Mouse (Mus musculus) cerebellum, postnatal 25 days (tissue): ENCODE results near the gene Msh5.
"Not testable (repeated sequence)": the region's sequence is repeated elsewhere in the genome, so short reads cannot be mapped to it uniquely, and the experiment has no call there.

Experiments used
- DNase-seq, 2 experiments: peaks; one replicate each; pipeline ENCODE4 v3.0.0; 2021; ENCODE audit warnings: mixed read lengths in 2 of 2

The Msh5 gene

DNA sequence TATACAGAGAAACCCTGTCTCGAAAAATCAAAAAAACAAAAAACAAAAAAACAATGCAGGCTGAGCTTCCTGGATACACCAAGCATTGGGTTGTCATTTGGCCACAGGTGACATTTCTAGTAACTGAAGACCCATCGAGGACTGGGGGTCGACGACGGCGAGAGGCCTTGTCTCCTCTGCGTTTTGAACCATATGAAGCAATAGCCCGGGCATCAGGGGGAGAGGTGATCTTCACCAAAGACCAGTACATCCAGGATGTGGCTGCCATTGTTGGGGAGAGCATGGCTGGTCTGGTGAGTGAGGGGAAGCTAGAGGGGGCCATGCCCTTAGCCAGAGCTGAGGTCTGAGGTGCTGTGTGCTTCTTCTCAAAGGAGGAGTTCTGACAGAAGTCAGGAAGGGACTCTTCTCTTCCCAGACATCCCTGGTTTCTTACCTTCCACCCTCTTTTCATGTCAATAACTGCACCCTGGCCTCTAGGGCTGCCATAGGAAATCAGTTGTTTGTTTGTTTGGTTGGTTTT, 23.9 kb downstream of the Msh5 start:
- DNase-seq = peak in 1 of 2 experiments; percentile 8

GRCm38 (mm10) chr17:35021842-35022477, 24.6 kb downstream of the Msh5 start:
- peak in 1 of 2 experiments; percentile 6 for DNase-seq

DNA sequence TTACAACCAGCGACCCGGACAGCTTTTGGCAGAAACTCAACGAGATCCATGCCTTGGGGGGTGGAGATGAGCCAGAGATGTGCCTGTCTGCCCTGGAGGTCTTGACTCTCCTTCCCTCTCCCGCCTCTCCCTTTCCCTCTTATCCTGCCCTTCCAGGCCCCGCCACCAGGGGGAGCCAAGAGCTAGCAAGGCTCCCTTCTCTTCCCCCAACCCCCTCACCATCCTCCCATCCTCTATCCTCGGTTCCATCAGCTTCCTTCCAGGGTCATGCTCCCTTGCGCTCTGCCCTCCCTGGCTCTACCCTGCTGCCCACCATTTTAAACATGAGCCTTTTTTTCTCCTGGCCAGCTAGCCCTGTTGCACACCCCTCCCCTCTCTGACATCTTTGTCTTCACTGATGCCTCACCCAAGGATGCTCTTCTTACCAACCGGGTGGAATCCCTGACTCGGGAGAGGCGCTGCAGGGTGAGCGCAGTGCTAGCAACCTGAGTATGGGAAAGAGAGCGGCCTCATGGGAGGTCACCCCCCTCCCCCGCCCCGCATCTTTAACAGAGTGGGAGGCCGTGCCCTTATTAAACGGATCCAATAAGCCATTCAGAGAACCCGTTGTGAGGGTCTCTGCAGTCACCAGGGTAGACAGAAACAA, 25.3 kb downstream of the Msh5 start:
- peak; percentile 92 to 94 for DNase-seq

GRCm38 (mm10) chr17:35020551-35020950, 26.0 kb downstream of the Msh5 start:
- peak in 1 of 2 experiments; percentile 23 for DNase-seq

- DNase-seq = peak in 1 of 2 experiments; percentile 25
Observed at GRCm38 (mm10) chr17:35019894-35020293, 26.7 kb downstream of the Msh5 start.

GRCm38 (mm10) chr17:35018171-35018570, 28.4 kb downstream of the Msh5 start:
- peak in 1 of 2 experiments; percentile 23 for DNase-seq

DNA sequence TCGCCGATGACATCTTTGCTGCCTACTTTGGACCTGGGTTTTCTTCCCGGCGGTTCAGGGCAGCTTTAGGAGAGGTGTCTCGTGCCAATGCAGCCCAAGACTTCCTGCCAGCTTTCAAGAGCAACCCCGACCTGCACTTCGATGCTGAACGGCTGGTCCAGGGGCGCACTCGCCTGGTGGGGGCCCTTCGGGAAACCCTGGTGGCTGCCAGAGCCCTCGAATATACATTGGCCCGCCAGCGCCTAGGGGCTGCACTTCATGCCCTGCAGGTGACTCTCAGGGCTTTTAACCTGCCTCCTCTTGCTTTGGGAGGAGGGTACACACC, 28.9 kb downstream of the Msh5 start:
- peak in 1 of 2 experiments; percentile 44 for DNase-seq

DNA sequence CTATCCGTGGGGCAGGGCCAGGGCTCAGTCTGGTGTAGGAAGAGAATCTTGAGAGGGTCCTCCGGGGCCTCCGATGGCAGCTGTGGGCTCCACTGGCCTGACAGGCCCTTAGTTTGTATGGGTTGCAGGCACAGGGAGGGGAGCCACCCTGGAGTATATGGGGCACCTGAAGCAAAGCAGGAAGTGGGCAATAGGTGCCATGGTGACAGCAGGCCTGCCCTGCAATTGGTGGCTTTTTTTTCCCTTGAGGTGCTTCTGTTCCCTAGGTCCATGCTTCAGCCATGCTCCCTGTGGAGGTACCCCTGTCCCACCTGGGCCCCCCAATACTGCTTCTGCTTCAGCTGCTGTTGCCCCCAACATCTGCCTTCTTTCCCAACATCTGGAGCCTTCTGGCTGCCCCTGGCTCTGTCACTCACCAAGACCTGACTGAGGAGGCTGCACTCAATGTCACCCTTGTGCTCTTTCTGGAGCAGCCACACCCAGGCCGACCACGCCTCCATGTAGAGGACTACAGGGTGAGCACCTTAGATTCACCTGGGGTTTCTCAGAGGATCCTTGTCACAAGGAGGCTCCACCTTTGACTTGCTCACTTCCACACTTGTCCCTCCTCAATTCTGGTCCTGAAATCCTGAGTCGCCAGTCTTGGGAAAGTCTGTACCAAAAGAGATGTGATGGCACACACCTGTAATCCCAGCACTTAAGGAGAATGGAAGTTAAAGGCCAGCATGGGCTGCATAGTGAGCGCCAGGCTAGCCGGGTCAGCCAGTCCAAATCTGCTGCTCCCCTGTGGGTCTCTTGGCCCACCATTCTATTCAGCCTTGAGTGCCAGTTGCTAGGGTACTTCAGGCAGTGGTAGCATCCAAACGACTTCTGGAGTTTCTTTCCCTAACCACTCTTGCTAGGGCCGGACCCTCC, 29.5 kb downstream of the Msh5 start:
- peak in 1 of 2 experiments; percentile 34 for DNase-seq

- peak; percentile 91 to 92 for DNase-seq
Observed at GRCm38 (mm10) chr17:35016376-35016775, 30.2 kb downstream of the Msh5 start, which contains the start of gene Vwa7. Gene Vwa7, plus strand, starts transcription at chr17:35016579.

DNA sequence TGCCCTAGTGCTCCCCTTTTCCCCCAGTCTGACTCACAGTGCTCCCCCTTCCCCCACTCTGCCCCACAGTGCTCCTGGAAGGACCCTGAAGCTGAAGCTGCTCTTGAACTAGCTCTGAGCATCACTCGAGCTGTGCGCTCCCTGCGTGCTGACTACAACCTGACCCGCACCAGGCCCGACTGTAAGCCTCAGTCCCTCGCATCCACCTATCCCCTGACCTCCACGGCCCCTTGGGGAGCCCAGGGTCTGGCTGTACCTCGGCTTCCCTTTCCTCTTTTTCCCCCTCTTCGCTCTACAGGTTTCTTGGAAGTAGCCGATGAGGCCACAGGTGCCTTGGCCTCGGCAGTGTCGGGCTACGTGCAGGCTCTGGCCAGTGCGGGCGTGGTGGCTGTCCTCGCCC, 31.2 kb downstream of the Msh5 start:
- peak in 1 of 2 experiments; percentile 27 for DNase-seq

DNA sequence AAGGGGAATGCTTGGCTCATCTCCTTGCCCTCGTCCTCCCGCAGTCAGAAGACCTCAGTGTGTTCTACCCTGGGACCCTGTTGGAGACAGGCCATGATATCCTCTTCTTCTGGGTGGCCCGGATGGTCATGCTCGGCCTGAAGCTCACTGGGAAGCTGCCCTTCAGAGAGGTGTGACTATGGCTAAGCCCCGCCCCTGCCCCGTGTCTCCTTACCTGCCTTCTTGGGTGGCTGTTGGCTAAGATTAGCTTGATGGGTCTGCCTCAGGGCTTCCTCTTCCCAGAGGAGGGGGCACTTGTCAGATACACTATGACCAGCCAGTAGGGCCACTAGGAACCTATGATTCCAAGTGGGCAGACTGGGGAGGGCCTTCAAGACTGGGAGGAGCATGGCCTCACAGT, 33.3 kb downstream of the Msh5 start:
- DNase-seq = peak in 1 of 2 experiments; percentile 25

DNA sequence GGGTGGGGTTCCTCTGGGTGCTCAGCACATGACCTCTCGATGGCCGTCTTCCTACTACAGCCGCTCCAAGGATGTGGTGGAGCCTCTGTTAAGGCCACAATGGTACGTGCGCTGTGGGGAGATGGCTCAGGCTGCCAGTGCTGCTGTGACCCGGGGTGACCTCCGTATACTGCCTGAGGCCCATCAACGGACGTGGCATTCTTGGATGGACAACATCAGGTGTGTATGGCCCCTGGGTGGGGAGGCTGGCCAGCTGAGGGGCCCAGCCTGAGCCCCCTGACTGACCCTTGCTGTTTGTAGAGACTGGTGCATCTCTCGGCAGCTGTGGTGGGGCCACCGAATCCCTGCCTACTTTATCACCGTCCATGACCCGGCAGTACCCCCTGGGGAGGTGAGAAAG, 34.1 kb downstream of the Msh5 start:
- peak in 1 of 2 experiments; percentile 16 for DNase-seq

DNA sequence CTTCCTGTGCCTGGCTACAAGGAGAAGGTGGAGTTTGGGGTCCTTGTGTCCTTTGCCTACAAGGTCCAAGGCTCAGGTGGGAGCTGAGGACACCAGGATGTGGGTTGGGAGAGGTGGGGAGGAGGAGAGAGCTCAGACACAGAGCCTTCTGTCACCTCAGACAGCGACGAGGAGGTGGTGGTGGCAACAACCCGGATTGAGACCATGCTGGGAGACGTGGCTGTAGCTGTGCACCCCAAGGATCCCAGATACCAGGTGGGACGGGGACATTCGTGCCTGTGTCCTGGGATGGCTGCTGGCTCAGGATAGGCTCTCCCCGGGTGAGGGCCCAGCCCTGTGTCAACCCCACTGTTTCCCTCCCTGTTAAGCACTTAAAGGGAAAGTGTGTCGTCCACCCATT, 35.1 kb downstream of the Msh5 start:
- DNase-seq = peak; percentile 10 to 17

DNA sequence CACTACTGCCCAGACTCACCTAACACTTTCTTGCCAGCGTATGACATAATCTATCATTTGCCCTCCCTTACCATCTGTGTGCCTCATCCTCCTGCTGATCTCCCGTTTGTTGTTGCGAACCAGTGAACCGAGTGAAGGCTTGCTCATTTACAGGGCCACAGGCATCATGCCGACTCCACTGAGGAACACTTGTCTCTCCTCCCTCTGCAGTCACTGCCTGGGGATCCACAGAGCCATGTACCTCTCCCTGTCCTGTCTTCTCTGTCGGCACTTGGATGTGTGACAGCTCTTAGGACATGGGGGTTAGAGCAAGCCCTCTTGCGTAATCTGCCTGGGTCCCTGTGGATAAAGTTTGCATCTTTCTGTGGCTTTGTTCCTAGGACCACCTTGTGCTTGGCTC, 37.0 kb downstream of the Msh5 start:
- peak; percentile 83 to 87 for DNase-seq

- peak in 1 of 2 experiments; percentile 4 for DNase-seq
Observed at GRCm38 (mm10) chr17:35007387-35007991, 39.1 kb downstream of the Msh5 start.

- DNase-seq = not testable (repeated sequence)
Observed at GRCm38 (mm10) chr17:35005902-35006301, 40.6 kb downstream of the Msh5 start.

DNA sequence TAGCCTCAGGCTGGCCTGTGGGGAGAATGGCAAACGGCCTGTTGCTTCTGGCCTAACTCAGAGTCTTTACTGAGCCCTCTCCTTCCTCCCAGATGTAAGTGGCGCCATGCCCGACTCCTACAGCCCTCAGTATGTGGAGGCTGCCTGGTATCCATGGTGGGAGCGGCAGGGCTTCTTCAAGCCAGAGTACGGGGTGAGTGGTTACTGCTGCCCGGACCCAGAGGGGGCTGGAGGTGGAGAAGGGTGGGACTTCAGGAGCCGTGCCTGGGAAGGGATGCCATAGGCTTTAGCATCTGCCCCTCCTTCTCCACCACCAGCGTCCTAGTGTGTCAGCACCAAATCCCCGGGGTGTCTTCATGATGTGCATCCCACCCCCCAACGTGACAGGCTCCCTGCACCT, 41.4 kb downstream of the Msh5 start:
- peak in 1 of 2 experiments; percentile 18 for DNase-seq

GRCm38 (mm10) chr17:35004075-35004717, 42.3 kb downstream of the Msh5 start:
- peak in 1 of 2 experiments; percentile 8 for DNase-seq

DNA sequence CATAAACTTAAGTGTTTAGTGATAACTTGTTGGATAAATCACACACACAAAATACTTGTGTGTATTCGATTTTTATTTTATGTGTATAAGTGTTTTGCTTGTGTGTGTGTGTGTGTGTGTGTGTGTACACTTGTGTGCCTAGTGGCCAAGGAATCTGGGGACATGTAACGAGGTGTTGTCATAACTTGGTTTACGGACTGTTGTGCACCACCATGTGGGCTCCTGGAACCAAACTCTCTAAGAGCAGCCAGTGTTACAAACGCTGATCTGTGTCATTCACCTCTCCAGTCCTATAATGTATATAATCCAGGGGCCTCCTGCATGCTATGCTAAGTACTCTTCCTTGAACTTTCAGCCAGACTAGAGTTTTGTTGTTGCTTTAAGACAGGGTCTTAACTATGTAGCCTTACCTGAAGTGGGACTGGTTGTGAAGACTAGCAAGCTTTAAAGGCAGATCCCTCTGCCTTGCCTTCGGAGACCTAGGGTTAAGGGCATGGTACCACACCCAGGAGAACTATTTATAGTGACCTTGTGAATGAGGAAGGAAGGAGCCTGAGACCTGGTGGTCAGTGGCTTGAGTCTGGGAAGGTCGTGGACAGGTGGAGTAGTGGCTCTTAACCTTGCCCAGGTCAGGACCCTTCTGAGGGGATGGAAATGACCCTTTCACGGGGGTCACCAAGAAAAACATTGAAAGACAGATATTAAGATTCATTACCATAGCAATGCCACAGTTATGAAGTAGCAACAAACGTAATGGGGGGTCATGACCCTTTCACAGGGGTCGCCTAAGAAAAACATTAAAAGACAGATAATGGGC, 43.3 kb downstream of the Msh5 start:
- peak in 1 of 2 experiments; percentile 13 for DNase-seq

- DNase-seq = peak in 1 of 2 experiments; percentile 38
Observed at GRCm38 (mm10) chr17:35002153-35002865, 44.2 kb downstream of the Msh5 start.
